Mouse (Mus musculus) cortical plate, adult 2 months (tissue): ENCODE data around the gene Cenpf. TPM values are rescaled to one million over a fixed set of nuclear protein-coding genes. Genes with fewer than 3 reads are reported as not detected.

ENCODE experiments used
- H3K27ac ChIP-seq: fragments of 200-500 bp; 2 replicates; pipeline ENCODE4 v1.5.1; 2012; ENCODE audit warnings: low read length, control low read depth, inconsistent platforms; ENCODE audit not compliant: insufficient read depth
- H3K4me1 ChIP-seq: fragments of 200-500 bp; 2 replicates; pipeline ENCODE4 v1.6.1; 2011; ENCODE audit warnings: low read length; ENCODE audit not compliant: control insufficient read depth, insufficient read depth
- H3K4me3 ChIP-seq: fragments of 200-500 bp; 2 replicates; pipeline ENCODE4 v1.5.1; 2011; ENCODE audit warnings: mild to moderate bottlenecking, low read length, control low read depth; ENCODE audit not compliant: insufficient read depth
- CTCF ChIP-seq: fragments of 200-500 bp; IDR thresholded peaks from 2 replicates; pipeline ENCODE4 v1.5.1; 2011; ENCODE audit warnings: mild to moderate bottlenecking, control low read depth, low read length; ENCODE audit not compliant: insufficient read depth; ENCODE audit errors: extremely low read depth
- POLR2A ChIP-seq: fragments of 200-500 bp; IDR thresholded peaks from 2 replicates; pipeline ENCODE4 v1.6.1; 2011; ENCODE audit warnings: mild to moderate bottlenecking, low read length, control low read depth; ENCODE audit not compliant: insufficient read depth; ENCODE audit errors: extremely low read depth
- polyA plus RNA-seq: library from polyadenylated mRNA; depleted of rRNA; stranded (reverse); fragments of >200 nt; gene quantifications from 2 replicates; pipeline ENCODE4 v1.2.3, GENCODE M21; 2012; rRNA removed

Gene Cenpf
- polyA plus RNA-seq, 1 experiment = 0.23 TPM

- H3K27ac ChIP-seq = no peak overlapping the region
- no peak overlapping the region for H3K4me3 ChIP-seq
- no peak for TF ChIP-seq POLR2A
- TF ChIP-seq CTCF = no peak
- H3K4me1 ChIP-seq = 0 out of 2 replicates have a peak, but pooled peaks cover 1% of the 10 kb centered on the region
These were observed 74.8 kb downstream of the Cenpf start for GRCm38 (mm10) chr1:189613076-189613475.

- Histone ChIP-seq H3K4me3 (no peak overlapping the region), H3K27ac (no peak overlapping the region), H3K4me1 (0 out of 2 replicates have a peak, but pooled peaks cover 1% of the 10 kb centered on the region)
- TF ChIP-seq POLR2A (no peak), CTCF (no peak)
These were observed 76.1 kb downstream of the Cenpf start for GRCm38 (mm10) chr1:189611775-189612174.

GRCm38 (mm10) chr1:189608640-189609039 is 79.2 kb downstream of the Cenpf start:
- TF ChIP-seq POLR2A (no peak), CTCF (no peak)
- Histone ChIP-seq H3K4me1 (no peaks in the 10 kb centered on the region), H3K27ac (no peak overlapping the region), H3K4me3 (no peak overlapping the region)

GRCm38 (mm10) chr1:189608039-189608438 is 79.8 kb downstream of the Cenpf start:
- Histone ChIP-seq H3K4me3 (no peak overlapping the region), H3K27ac (no peak overlapping the region), H3K4me1 (no peaks in the 10 kb centered on the region)
- TF ChIP-seq POLR2A (no peak), CTCF (no peak)

- no peak for TF ChIP-seq CTCF
- TF ChIP-seq POLR2A = no peak
- Histone ChIP-seq H3K4me3 (no peak overlapping the region), H3K4me1 (no peaks in the 10 kb centered on the region), H3K27ac (no peak overlapping the region)
These were observed 82.2 kb downstream of the Cenpf start for GRCm38 (mm10) chr1:189605598-189606126.

- Histone ChIP-seq H3K27ac (no peak overlapping the region), H3K4me1 (no peaks in the 10 kb centered on the region), H3K4me3 (no peak overlapping the region)
- TF ChIP-seq POLR2A = no peak
- TF ChIP-seq CTCF = no peak
These were observed 90.8 kb downstream of the Cenpf start for GRCm38 (mm10) chr1:189597096-189597495.

Other genes starting within 250 kb of the Cenpf start
- gene Ptpn14, start 40.2 kb upstream of the Cenpf start, polyA plus RNA-seq = 2.5 and 2.7 TPM in 2 replicates
- 125 and 126 TPM in 2 replicates for gene Smyd2, start 234.3 kb upstream of the Cenpf start, polyA plus RNA-seq